Comparison of ENCODE assay signal across 12 mouse cellular contexts in genomic region chr1:119482891-119483290, GRCm38 (mm10). TPM values are rescaled to one million over a fixed set of nuclear protein-coding genes. Genes with fewer than 3 reads are reported as not detected.
DNase-seq lines count a peak whose midpoint lies in the region; ATAC-seq and TF ChIP-seq lines count a peak whose summit lies in the region.
"Had no signal": no experiment of that assay in that cellular context is flagged by ENCODE, and none has a peak within 500 bp of the region (broad histone marks: within the 10 kb centered on the region; RNA-seq: fewer than 3 reads in every experiment).

No protein-coding gene starts in this region.

- no peak for TF ChIP-seq EP300 in lung, postnatal 0 days (IDR thresholded peaks at IDR 0.05)

- H3K27me3 ChIP-seq in lung, postnatal 0 days (replicated peaks; ENCODE audit: insufficient read depth, low read length): no peaks in the 10 kb centered on the region
- peaks cover 2% of the 10 kb centered on the region; the same call in 1 of the 2 replicates for H3K27me3 ChIP-seq in G1E (ENCODE audit: insufficient read depth, low read length)
- H3K27me3 ChIP-seq in hindbrain, embryonic 16.5 days (replicated peaks; ENCODE audit: control insufficient read depth, insufficient read depth, low read length): no peaks in the 10 kb centered on the region
- H3K27me3 ChIP-seq: embryonic facial prominence, embryonic 15.5 days; liver, embryonic 13.5 days had no signal

- H3K4me1 ChIP-seq in lung, postnatal 0 days (ENCODE audit: insufficient read depth, low read depth, low read length): no peaks in the 10 kb centered on the region
- H3K4me1 ChIP-seq in G1E (ENCODE audit: insufficient read depth, low read depth, low read length): peaks cover 26% of the 10 kb centered on the region
- peaks cover 9% of the 10 kb centered on the region for H3K4me1 ChIP-seq in hindbrain, embryonic 16.5 days (ENCODE audit: control insufficient read depth, insufficient read depth, low read depth, low read length)

- ATAC-seq in lung, postnatal 0 days: no peak
- ATAC-seq in G1E (ENCODE audit: extremely low read depth, insufficient number of reproducible peaks, low FRiP score, poor library complexity, severe bottlenecking): no peak
- peak; percentile 59; the same call in 1 of the 2 replicates for ATAC-seq in megakaryocyte progenitor cell, adult 5-6 weeks (replicated peaks; ENCODE audit: poor library complexity)
- ATAC-seq in hindbrain, embryonic 16.5 days: no peak

- no peak overlapping the region for H3K4me3 ChIP-seq in gastrocnemius, adult 2 months
- no peak overlapping the region for H3K4me3 ChIP-seq in lung, postnatal 0 days (ENCODE audit: low read depth, low read length)
- no peak overlapping the region for H3K4me3 ChIP-seq in G1E (ENCODE audit: low read depth, low read length)
- H3K4me3 ChIP-seq in hindbrain, embryonic 16.5 days (ENCODE audit: low read length): no peak overlapping the region
- H3K4me3 ChIP-seq: embryonic facial prominence, embryonic 15.5 days; liver, embryonic 13.5 days had no signal

- no peak overlapping the region for H3K4me2 ChIP-seq in lung, postnatal 0 days (replicated peaks; ENCODE audit: low read depth, low read length)
- no peak overlapping the region for H3K4me2 ChIP-seq in hindbrain, embryonic 16.5 days (ENCODE audit: low read length)
- H3K4me2 ChIP-seq: embryonic facial prominence, embryonic 15.5 days; liver, embryonic 13.5 days had no signal

- peaks cover 10% of the 10 kb centered on the region; the same call in 1 of the 2 replicates for H3K36me3 ChIP-seq in lung, postnatal 0 days (ENCODE audit: insufficient read depth, low read length)
- H3K36me3 ChIP-seq in G1E (replicated peaks): peaks cover 74% of the 10 kb centered on the region
- H3K36me3 ChIP-seq in hindbrain, embryonic 16.5 days (ENCODE audit: control insufficient read depth, insufficient read depth, low read length): no peaks in the 10 kb centered on the region; the same call in 1 of the 2 replicates

- peak; percentile 55 for TF ChIP-seq CTCF in gastrocnemius, adult 2 months (IDR thresholded peaks at IDR 0.05)
- TF ChIP-seq CTCF in lung, postnatal 0 days (IDR thresholded peaks at IDR 0.05): peak; percentile 65
- peak; percentile 21; the same call in 1 of the 2 replicates for TF ChIP-seq CTCF in G1E (IDR thresholded peaks at IDR 0.05; ENCODE audit: low read depth, low read length)

- H3K9ac ChIP-seq in lung, postnatal 0 days (replicated peaks; ENCODE audit: low read depth): no peak overlapping the region
- H3K9ac ChIP-seq in hindbrain, embryonic 16.5 days (ENCODE audit: low read depth, low read length): no peak overlapping the region
- H3K9ac ChIP-seq: embryonic facial prominence, embryonic 15.5 days; liver, embryonic 13.5 days had no signal

- 59% methylated on average over 3 of the region's 3 CpGs for WGBS in lung, postnatal 0 days
- WGBS in hindbrain, embryonic 16.5 days: 65% methylated on average over 3 of the region's 3 CpGs

- H3K9me3 ChIP-seq in lung, postnatal 0 days (ENCODE audit: low read length): no peaks in the 10 kb centered on the region
- H3K9me3 ChIP-seq in G1E (replicated peaks): no peaks in the 10 kb centered on the region; the same call in 1 of the 2 replicates
- H3K9me3 ChIP-seq in hindbrain, embryonic 16.5 days (ENCODE audit: control insufficient read depth, low read length): no peaks in the 10 kb centered on the region
- H3K9me3 ChIP-seq: embryonic facial prominence, embryonic 15.5 days; liver, embryonic 13.5 days had no signal

- no peak overlapping the region for H3K27ac ChIP-seq in gastrocnemius, adult 2 months
- no peak overlapping the region for H3K27ac ChIP-seq in lung, postnatal 0 days (ENCODE audit: low read length)
- H3K27ac ChIP-seq in hindbrain, embryonic 16.5 days (ENCODE audit: low read depth, low read length): no peak overlapping the region
- H3K27ac ChIP-seq: embryonic facial prominence, embryonic 15.5 days; liver, embryonic 13.5 days had no signal

- DNase-seq in gastrocnemius, adult 2 months: no peak
- DNase-seq in gastrocnemius, postnatal 4 days (ENCODE audit: low spot score in 2 of 2): no peak
- peak; percentile 57 for DNase-seq in lung, postnatal 0 days (ENCODE audit: low spot score)
- DNase-seq in lung, postnatal 10 days: no peak
- no peak for DNase-seq in G1E (ENCODE audit: low spot score)
- no peak for DNase-seq in spleen, postnatal 10 days (ENCODE audit: low spot score in 2 of 2)
- DNase-seq: adrenal gland, postnatal 10 days; cerebellum, postnatal 10 days; liver, embryonic 13.5 days had no signal

- intact Hi-C loops in gastrocnemius, adult 2 months (cut with DNase I): no loop called here

RNA-seq across cellular contexts. Expression of gene Ralb, which starts 21.7 kb away (rescaled TPM):
- total RNA-seq in gastrocnemius, adult 2 months (2021): 1 to 10 TPM; 6.7 to 7.8 TPM
- 10 to 100 TPM; 41.8 to 43.6 TPM for total RNA-seq in gastrocnemius, postnatal 4 days (2021)
- polyA plus RNA-seq in lung, postnatal 0 days (2015; fragmentation: Nextera tagmentation; extraction: Ambion mirVana): 151 and 177 TPM in 2 replicates
- total RNA-seq in G1E (2014; fragmentation: Nextera tagmentation) (37.4 and 39.9 TPM in 2 replicates), G1E (2017) (91.8 and 97.4 TPM in 2 replicates)
- polyA plus RNA-seq in G1E (2012): 51.5 and 60.5 TPM in 2 replicates
- 10.4 and 12.1 TPM in 2 replicates for total RNA-seq in megakaryocyte progenitor cell, adult 5-6 weeks (2015)
- 23.6 and 24.3 TPM in 2 replicates for total RNA-seq in megakaryocyte progenitor cell, adult 5-6 weeks (2017)
- 72.4 and 73.1 TPM in 2 replicates for polyA plus RNA-seq in hindbrain, embryonic 16.5 days (2015; fragmentation: Nextera tagmentation; extraction: Ambion mirVana)

RNA-seq across cellular contexts. Expression of gene Tmem185b, which starts 43.1 kb away (rescaled TPM):
- total RNA-seq in gastrocnemius, adult 2 months (2021): 1 to 10 TPM; 3.4 to 5.9 TPM
- 1 to 10 TPM; 9.0 to 9.2 TPM for total RNA-seq in gastrocnemius, postnatal 4 days (2021)
- polyA plus RNA-seq in lung, postnatal 0 days (2015; fragmentation: Nextera tagmentation; extraction: Ambion mirVana): 23.1 and 25.8 TPM in 2 replicates
- total RNA-seq in G1E (2014; fragmentation: Nextera tagmentation) (17.5 and 27.7 TPM in 2 replicates), G1E (2017) (33.8 and 35.9 TPM in 2 replicates)
- polyA plus RNA-seq in G1E (2012): 58.0 and 72.1 TPM in 2 replicates
- 16.6 and 19.5 TPM in 2 replicates for total RNA-seq in megakaryocyte progenitor cell, adult 5-6 weeks (2015)
- total RNA-seq in megakaryocyte progenitor cell, adult 5-6 weeks (2017): 10.2 and 11.2 TPM in 2 replicates
- 17.3 and 18.2 TPM in 2 replicates for polyA plus RNA-seq in hindbrain, embryonic 16.5 days (2015; fragmentation: Nextera tagmentation; extraction: Ambion mirVana)
